Mouse (Mus musculus) embryo, embryonic 11.5 days (tissue): ENCODE data around the gene Gramd1b.
A peak's percentile ranks its signal among the peaks of the same experiment; 100 is the strongest.

ENCODE experiments used
- DNase-seq: peaks from one replicate; pipeline ENCODE4 v3.0.0-alpha.2; 2012; ENCODE audit warnings: low read depth, low spot score

Gramd1b gene

GRCm38 (mm10) chr9:40269880-40270279 lies 261.3 kb downstream of the Gramd1b start:
- no peak for DNase-seq

DNA sequence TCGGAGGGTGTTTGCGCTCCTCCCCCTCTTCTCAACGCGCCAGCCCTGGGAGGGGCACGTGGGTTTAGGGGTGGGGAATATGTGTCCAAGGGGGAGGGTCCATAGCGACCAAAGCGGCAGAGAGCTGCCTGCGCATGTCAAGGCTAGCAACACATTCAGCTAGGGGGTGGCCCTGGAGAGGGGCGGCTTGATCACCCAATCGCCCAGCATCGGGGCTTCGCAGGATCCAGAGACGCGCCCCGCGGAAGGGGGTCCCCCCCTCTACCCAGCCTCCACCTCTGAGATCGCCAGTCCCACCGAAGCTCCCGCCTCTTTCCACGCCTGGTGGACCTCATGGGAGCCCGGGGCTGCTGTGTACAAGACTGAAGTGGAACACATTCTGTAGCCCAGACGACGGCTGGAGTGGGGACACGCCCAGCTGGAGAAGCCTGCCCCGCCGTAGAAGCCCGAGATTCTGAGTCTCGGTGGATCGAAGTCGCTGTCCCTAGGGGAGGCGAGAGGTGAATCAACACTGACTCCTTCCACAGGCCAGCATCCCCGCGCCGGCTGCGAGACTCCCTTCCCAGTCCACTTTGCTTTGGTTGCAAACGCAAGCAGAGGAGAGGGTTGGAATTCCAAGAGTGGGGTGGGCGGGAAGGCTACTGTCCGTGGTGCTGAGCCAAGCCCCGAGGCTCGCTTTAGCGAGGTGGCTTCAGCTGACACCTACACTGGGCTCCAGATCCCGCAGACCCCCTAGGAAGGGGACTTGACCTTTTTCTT lies 261.9 kb downstream of the Gramd1b start, which contains the start of gene Scn3b:
TSS of gene Scn3b (plus strand) at position 115 of the 759 bp plus-strand sequence.
- DNase-seq, result peak; percentile 58

DNA sequence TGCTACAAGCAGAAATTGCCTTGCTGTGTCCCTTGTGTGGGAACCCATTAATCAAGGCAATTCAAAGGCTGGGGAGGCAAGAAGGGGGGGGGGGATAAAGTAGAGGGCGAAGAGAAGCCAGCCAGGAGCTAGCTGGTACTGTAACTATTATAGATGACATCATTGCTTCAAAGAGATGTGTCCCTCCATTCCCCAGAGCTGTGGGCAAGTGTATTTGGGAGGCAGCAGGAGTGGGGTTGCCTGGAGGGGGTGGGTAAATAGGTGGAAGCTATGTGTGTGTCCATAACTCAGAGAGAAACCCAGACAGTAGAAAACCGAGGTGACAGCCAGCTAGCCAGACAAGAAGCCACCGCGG lies 262.5 kb downstream of the Gramd1b start:
- no peak for DNase-seq

DNA sequence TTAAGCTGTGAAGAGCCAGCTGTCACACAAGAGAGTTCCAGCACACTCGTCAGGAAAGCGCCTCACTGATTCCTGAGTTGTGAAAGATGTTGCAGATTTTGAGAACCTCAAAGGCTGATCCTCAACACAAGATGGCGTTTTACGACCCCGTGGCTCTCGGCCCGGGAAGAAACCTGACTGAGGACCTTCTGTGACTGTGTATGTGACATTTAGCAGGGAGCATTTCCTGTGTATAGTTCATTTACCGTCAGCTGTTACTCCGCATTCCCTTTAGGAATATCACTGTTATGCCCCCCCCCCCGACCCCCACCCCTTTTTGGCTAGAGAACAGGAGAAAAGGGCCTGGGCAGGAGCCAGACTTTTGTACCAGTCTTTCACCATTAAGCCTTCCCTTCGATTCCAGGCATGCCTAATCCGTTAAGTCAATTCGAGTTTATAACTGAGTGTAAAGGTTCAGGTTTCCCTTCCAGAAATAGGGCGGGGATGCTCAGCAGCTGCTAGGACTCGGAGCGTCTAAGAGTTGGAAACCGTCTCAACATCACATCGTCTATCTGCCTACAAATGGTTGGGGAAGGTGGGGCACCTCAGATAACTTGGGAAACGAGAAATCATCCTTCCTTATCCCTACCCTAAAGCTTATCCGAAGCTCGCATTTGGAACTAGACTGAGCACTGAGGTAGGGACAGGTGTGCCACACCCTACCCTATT lies 263.0 kb downstream of the Gramd1b start:
- DNase-seq, result peak; percentile 5

DNA sequence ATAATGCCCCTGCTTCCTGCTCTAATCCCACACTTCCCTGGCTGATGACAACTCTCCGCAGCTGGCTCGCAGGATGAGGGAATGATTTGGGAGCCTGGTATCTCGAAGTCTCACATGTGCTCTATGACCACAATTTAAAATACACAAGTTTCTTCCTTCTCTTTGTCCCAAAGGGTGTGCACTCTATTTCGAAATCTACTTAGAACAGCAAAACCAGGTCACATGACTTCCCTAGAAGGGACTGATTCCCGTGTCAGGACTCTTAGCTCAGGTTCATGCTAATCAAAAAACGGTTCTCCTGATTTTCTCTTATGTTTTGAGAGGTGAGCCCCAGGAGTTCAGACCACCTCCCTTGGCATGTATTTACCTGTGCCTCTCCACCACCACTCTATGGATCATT lies 267.3 kb downstream of the Gramd1b start:
- no peak for DNase-seq

GRCm38 (mm10) chr9:40252459-40252858 lies 278.7 kb downstream of the Gramd1b start:
- DNase-seq, result no peak

DNA sequence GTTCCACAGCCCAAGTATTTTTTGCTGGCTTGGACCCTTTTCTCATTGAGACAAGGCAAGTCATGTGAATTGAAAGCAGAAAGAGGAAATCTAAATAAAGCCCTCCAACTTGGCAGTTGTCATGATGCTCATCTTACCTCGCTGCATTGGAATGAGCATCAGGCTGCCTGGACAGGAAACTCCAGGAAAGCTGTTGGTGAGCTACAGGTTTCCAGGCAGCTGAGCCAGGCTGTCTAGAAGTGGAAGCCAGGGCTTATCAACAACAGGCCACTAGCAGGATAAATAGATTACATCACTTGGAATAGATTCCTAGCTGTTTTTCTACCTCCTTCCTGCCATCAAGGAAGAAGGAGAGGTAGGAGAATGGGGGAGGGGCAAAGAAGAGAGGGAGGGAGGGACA lies 282.1 kb downstream of the Gramd1b start:
- no peak for DNase-seq

DNA sequence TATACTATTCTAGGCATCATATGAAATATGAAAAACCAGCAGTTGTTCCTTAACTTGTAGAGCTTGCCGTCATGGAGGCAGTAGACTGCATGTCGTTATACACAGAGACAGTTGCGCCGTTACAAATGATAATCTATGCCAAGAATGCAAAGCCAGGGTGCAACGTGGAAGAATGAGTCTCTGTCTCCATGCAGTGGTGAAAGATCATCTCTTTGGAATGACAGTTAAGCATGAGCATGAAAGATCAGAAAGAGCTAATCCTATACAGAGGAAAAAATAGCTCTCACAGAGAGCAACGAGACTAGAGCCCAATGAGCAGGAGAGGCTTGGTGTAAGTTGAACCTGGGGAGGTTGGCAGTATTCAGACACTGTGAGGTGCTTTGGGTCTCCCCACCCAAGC lies 284.5 kb downstream of the Gramd1b start:
- DNase-seq, result no peak

DNA sequence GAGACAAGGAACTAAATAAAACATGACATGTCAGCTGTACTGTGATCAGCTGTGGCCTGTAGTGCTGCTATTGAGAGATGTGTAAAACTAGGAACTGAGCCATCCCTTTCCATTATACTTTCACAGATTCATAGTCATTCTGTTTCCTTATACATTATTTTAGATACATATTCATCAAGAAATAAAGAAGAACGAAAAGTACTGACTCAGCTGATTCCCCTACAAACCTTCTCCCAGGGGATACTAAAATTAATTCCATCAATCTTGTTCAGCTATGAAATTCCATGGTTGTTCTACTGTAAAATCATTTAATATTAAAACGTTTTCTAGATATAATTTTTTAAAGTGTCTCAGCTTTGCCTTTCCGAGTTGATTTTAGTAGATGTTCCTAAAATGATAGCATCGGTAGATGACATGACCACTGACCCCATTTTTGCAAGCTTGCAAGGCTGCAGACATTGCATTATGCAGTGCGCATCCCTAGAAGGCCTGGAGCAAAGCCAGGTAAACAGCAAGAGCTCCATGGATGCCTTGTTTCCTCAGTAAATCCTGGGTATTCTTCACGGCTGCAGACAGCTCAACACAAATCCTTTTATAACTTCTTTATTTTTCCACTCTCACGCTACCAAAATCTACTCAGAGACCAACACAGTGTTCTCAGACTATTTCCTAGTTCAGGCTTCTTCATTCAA lies 285.1 kb downstream of the Gramd1b start:
- DNase-seq, result no peak

- DNase-seq, result no peak
These were observed 285.7 kb downstream of the Gramd1b start for GRCm38 (mm10) chr9:40245466-40245865.
